9 mouse cellular contexts compared by ENCODE assay signal in genomic region chr9:68716961-68717360, GRCm38 (mm10).
DNase-seq lines count a peak whose midpoint lies in the region; ATAC-seq lines count a peak whose summit lies in the region.
"Had no signal": no experiment of that assay in that cellular context is flagged by ENCODE, and none has a peak within 500 bp of the region (broad histone marks: within the 10 kb centered on the region; RNA-seq: fewer than 3 reads in every experiment).

No protein-coding gene starts in this region.

- H3K4me1 ChIP-seq in heart, embryonic 12.5 days (replicated peaks) = no peaks in the 10 kb centered on the region
- H3K4me1 ChIP-seq in limb, embryonic 11.5 days (ENCODE audit: control insufficient read depth, insufficient read depth, low read length) = no peaks in the 10 kb centered on the region
- H3K4me1 ChIP-seq: embryonic facial prominence, embryonic 12.5 days had no signal

- H3K4me2 ChIP-seq in heart, embryonic 12.5 days = no peak overlapping the region
- no peak overlapping the region for H3K4me2 ChIP-seq in limb, embryonic 11.5 days (ENCODE audit: low read depth, severe bottlenecking)
- H3K4me2 ChIP-seq: embryonic facial prominence, embryonic 12.5 days had no signal

- DNase-seq in heart, postnatal 36 days = peak; percentile 60 to 69
- DNase-seq in urinary bladder, postnatal 25 days (ENCODE audit: low spot score) = peak; percentile 12
- no peak for DNase-seq in urinary bladder, postnatal 10 days (ENCODE audit: low spot score)
- peak; percentile 67 for DNase-seq in embryo, embryonic 11 days
- peak; percentile 80 for DNase-seq in limb, embryonic 11.5 days (ENCODE audit: low spot score)
- peak; percentile 22 for DNase-seq in testis, postnatal 14 days (ENCODE audit: low spot score)

- H3K9me3 ChIP-seq in heart, embryonic 12.5 days (replicated peaks) = no peaks in the 10 kb centered on the region
- H3K9me3 ChIP-seq in limb, embryonic 11.5 days (ENCODE audit: control insufficient read depth, low read length) = no peaks in the 10 kb centered on the region
- H3K9me3 ChIP-seq: embryonic facial prominence, embryonic 12.5 days had no signal

- no peak overlapping the region for H3K9ac ChIP-seq in heart, embryonic 12.5 days
- no peak overlapping the region for H3K9ac ChIP-seq in limb, embryonic 11.5 days (ENCODE audit: low read length)
- H3K9ac ChIP-seq: embryonic facial prominence, embryonic 12.5 days had no signal

- WGBS in heart, embryonic 12.5 days = 14% methylated on average over 5 of the region's 5 CpGs
- 15% methylated on average over 5 of the region's 5 CpGs for WGBS in limb, embryonic 11.5 days

- no peak overlapping the region for H3K27ac ChIP-seq in heart, embryonic 12.5 days (ENCODE audit: poor library complexity, severe bottlenecking)
- H3K27ac ChIP-seq in limb, embryonic 11.5 days (replicated peaks; ENCODE audit: low read depth, low read length) = no peak overlapping the region
- H3K27ac ChIP-seq: embryonic facial prominence, embryonic 12.5 days had no signal

- no peak overlapping the region for H3K4me3 ChIP-seq in heart, embryonic 12.5 days
- H3K4me3 ChIP-seq in limb, embryonic 11.5 days (ENCODE audit: low read depth, low read length) = no peak overlapping the region
- H3K4me3 ChIP-seq: embryonic facial prominence, embryonic 12.5 days had no signal

- no peaks in the 10 kb centered on the region for H3K27me3 ChIP-seq in heart, embryonic 12.5 days (replicated peaks)
- no peaks in the 10 kb centered on the region for H3K27me3 ChIP-seq in limb, embryonic 11.5 days (ENCODE audit: control insufficient read depth, insufficient read depth, low read length)
- H3K27me3 ChIP-seq: embryonic facial prominence, embryonic 12.5 days had no signal

- intact Hi-C loops in heart, postnatal 36 days (cut with DNase I) = loop anchor here (1.0 to 10.0 kb wide), 4 partner anchors 62 to 702 kb away; partner anchors contain the start of gene Rora

- no peak for ATAC-seq in heart, embryonic 12.5 days (ENCODE audit: insufficient number of reproducible peaks, low FRiP score)
- no peak for ATAC-seq in limb, embryonic 11.5 days (ENCODE audit: insufficient number of reproducible peaks, low FRiP score, low TSS enrichment, low read depth)
- no peak for ATAC-seq in monocyte, adult 5-6 weeks (replicated peaks; ENCODE audit: insufficient number of reproducible peaks, low FRiP score, low TSS enrichment, poor library complexity, severe bottlenecking)

- no peaks in the 10 kb centered on the region for H3K36me3 ChIP-seq in heart, embryonic 12.5 days
- no peaks in the 10 kb centered on the region for H3K36me3 ChIP-seq in limb, embryonic 11.5 days (ENCODE audit: control insufficient read depth, insufficient read depth, low read length)
- H3K36me3 ChIP-seq: embryonic facial prominence, embryonic 12.5 days had no signal
